Mouse (Mus musculus): ENCODE measurements at regions not wholly inside any gene's neighbourhood (a gene's known extent, or its start where the extent isn't known, plus 50 kb on each side); places are given as distances from the start of the nearest gene placed in this dataset.
A peak's percentile ranks its signal among the peaks of the same experiment; 100 is the strongest.

DNA sequence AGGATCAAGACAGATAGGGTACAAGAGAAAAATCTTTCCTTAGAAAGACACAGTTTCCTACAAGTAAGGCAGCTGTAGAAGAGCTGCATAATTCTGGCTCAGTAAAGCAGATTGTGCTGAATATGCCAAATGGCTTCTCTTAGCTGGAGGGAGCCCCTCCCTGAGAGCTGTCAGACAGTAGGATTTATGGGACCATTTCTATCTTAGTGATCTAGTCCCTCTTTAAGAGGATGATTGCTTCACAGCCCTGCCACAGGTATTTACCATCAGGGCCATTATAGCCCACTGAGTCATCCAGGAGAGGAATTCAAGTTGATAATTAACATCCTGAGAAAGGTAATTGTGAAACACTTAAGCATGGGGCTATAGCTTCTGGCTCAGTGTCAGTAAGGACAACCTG is 101.5 kb upstream of the Cypt1 start:
- DNase-seq = no peak

DNA sequence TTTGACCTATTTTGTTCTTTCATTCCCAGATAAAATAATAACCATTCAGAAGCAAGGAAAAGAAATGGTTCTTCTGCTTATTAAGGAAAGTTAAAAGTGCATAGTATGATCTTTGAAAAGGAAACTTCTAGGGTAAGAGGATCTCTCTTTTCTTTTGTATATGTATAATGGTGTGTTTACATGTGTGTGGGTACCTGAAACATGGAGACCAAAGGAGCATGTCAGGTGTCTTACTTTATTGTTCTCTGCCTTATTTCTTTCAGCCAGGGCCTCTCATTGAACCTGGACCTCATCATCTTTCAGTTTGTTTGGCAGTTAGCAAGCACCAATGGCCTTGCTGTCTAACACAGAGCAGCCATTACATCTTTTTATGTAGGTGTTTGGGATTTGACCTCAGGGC is 101.0 kb upstream of the Cypt1 start:
- DNase-seq = no peak

DNA sequence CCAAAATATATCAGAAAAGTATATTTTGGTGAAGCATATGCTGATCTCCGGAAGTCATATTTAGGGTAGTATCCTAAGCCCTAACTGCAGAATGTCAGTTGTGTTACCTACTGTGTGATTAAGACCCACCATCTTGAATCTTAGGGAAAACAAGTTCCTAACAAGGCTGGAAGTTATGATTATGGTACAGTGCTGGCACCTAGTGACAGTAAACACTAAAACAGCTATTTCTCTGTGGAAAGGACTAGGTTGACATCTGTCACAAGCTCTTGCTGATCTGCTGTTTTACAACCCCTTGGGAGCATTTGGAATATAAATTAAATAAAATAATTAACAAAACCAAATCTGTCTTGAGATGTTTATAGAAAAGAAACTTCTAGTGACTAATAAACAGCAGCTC is 84.6 kb upstream of the Cypt1 start:
- no peak for DNase-seq

DNA sequence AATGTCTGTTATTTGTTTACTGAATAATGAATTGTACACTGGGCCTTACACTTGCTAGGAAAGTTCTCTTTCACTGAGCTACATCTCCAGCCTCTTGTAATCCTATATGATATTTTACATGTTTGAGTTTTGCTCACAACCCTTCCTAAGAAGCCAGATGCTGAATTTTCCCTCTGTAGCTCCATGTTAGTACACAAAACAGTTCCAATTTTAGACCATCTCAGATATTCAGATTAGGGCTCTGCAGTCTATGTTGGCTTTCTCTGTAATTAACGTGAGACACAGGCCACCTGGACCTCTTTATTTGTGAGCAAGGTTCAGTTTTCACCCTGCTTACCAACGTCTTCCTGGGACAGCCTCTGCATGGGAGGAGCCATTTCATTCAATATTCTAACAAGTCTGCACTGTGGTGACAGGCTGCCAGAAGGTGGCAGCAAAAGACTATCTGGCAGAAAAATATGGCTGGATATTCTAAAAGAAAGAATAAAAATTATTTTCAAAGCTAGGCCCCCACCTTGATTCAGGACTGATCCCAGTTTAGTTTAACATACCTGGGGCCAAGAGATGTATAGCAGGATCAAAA is 72.1 kb upstream of the Cypt1 start:
- DNase-seq = peak; percentile 10 to 26
